Mouse (Mus musculus) induced T-regulatory cell, adult 2 months (primary cell): ENCODE measurements around the gene Tln2.

ENCODE experiments used
- DNase-seq: peaks from one replicate; pipeline ENCODE4 v3.0.0-alpha.2; 2012; ENCODE audit warnings: low read depth

The Tln2 gene

DNA sequence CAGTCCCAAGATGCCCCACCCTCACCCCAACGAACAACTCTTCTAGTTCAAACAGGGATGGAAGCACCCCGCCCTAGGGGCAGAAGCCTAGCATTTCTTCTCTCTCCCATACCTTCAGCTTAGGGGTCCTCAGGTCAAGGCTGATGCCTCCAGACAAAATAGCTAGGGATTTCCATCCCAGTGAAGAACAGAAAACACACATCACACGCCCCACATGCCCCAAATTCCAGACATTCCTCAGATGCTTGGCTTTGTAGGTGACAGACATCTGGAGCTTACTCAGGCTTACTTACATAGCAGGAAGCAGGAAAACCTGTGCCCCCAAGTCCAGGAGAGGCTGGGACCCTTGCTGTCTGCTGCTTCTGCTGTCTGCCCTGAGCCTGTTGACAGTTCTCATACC is 351.1 kb downstream of the Tln2 start:
- no peak for DNase-seq

DNA sequence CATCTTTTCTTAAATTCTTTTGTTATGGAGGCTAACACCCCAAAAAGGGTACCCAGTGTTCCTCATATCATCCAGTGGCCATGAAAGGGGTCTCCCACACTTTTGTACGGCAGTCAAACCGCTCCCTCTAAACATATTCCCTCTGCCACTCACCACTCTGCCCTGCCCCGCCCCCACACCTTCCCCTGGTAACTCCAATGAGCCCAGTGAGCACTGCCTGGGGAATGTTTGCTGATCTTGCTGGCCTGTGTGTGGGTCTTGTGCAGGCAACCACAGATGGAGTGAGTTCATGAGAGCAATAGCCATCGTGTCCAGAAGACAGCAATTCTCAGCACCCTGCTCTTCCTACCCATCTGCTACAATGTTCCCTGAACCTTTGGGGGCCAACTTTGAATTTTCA is 354.3 kb downstream of the Tln2 start:
- no peak for DNase-seq

DNA sequence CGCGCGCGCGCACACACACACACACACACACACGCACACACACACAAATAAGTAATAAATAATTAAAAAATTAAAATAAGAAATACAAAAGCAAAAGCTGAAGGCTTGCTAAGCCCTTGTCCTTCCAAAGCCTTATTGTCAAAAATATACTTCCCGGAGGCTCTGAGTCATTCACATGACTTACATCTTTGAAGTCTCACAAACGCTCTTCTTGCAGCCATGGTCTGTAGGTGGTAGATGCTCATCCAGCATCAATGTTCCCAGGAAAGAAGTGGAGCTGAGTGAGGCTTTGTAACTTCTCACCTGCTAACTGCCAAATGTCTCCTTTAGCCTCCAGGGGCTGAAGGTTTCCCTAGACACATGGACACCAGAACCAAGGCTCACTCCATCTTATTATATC is 362.9 kb downstream of the Tln2 start:
- no peak for DNase-seq

DNA sequence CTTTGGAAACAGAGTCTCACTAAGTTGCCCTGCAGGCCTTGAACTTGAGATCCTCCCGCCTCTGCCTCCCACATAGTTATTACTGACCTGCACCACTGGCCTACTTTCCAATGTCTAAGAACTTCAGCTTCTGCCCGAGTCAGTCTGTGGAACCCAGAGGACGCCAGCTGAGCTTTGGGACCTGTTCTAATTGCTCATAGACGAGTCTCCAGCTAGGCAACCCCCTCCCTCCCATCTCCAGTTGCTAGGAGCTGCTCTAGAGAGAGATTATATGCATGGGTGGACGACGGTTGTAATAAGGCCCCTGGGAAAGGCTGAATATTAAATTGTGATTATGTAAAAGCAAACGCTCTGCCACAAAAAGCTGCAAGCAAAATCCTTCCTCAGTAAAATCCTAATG is 364.2 kb downstream of the Tln2 start:
- DNase-seq, result no peak

DNA sequence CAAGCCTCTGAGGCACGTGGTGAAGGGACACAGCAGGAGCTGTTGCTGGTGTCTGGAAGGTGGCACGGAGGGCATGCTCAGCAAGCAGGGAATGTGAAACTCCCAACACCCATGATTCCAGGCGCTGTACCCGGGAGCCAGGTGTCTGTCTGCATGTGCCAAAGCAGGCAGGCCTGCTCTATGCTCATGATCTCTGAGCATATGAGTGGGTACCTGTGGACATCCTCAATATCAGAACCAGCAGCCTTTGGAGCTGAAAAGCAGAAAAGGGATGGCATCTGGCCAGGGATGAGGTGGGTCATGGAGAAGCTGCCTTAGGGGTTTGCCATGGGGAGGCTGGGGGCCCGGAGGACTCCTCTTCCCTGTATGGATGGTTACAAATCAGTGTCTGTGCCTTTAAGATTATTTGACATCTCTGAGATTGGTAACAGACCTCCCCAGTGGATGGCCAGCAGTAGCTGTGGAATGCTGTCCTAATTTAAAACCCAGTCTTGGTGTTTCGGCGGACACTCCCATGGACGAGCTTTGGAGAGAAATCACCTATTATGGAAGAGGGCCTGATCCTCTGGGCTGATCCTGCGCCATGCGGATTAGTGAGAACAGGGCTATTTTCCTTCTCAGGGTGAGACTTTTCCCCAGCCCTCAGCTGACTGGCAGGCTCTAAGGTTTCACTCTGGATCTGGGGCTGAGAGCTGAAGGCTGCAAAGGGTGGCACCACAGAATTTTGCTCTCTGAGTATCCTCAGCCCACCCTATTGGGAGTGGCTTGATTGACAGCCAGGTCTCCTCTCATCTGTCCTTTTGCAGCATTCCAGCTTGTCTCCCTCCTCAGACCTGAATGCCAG is 367.8 kb downstream of the Tln2 start:
- no peak for DNase-seq

DNA sequence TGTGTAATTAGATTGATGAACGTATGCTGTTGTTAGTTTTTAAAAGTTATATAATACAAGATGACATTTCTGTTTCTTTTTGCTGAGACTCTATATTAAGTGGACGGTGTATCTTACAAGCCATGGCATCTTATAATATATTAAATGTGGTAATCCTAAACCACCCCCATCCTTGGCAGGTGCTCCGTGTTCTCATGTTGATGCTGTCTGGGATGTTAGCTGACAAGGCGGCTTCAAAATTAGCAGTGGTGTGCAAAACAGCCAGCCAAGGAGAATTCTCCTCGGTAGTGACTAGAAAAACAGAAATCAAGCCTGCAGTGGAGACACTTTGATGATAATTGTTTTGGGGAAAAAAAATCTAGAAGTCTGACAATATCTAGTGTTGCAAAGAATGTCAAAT is 371.8 kb downstream of the Tln2 start:
- DNase-seq, result no peak

DNA sequence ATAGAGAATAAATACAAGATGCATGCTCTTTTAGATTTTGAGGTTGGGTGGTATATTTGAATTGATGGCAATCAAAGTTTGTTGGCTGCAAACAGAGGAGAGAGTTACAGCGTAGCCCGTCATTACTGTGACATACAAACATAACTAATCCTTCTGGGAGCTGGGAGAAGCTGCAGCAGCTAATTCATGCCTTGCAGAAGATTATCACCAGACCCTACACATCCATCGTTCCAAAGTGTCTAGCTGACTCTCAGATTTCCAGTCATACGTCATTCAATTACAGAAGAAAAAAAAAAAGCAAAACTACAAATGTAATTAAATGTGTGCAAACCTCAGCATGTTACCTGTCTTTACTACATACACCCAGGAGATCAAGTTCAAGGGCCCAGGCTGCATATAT is 372.3 kb downstream of the Tln2 start:
- no peak for DNase-seq

DNA sequence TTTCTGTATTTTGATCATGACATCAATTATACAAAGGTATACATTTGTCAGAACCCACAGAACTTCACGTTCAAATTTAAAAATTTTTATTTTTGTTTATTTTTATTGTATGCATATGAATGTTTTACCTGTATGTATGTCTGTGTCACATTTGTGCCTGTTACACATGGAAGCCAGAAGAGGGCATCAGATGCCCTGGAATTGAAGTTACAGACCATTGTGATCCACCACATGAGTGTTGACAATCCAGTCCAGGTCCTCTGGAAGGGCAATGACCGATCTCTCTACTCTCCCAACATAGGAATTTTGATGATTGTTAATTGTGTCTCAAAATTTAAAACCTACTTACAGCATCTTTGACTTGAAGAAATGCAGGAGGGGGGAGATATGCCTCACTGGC is 374.9 kb downstream of the Tln2 start:
- DNase-seq, result no peak

DNA sequence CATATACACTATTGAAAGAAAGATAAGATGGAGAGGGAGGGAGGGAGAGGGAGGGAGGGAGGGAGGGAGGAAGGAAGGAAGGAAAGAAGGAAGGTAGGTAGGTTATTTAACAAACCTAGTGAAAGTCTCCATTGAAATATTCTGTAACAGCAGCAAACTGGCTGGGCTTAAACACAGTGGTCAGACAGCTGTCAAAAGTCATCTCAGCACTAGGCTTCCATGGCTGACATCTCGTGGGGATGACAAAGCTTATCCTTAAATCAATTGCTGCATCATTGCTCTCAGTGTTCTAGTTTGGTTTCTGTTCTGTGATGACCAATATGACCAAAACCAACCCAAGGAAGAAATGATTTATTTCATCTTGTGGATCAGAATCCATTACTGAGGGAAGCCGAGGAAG is 376.0 kb downstream of the Tln2 start:
- no peak for DNase-seq

DNA sequence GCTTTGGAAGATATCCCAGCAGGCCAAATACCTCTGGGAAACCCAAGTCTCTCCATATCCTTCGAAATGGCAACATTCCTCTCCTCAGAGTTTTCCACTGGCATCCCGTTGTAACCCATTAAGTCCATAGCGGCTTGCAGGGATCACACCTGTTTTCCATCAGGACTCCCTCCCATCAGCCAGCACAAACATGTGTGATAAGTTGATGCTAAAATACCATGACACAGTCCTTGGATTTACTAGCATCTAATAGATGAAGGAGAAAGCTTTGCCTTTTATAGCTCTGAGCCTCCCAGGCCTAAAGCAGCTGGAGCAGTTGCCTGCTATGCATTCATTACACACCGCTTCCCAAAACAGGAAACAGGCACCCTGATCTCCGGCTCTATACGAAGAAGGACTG is 377.5 kb downstream of the Tln2 start:
- no peak for DNase-seq

DNA sequence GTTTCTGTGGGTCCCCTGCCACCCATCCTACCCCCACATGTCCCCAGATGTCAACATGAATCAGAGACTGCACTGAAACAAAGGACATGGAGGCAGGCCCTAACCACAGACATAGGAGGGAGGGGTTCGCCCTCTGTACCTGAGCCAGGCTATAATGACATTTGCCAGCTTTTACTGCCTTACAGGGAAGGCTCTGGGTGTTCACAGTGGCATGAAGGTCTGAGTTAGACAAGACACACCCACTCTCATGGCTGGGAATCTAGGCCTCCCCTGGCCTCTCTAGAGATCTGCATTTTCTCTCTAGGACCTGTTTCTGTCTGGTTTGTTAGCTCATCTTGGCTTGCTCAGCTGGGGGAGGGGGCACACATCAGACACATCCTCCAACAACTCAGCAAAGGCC is 380.8 kb downstream of the Tln2 start:
- DNase-seq, result no peak

DNA sequence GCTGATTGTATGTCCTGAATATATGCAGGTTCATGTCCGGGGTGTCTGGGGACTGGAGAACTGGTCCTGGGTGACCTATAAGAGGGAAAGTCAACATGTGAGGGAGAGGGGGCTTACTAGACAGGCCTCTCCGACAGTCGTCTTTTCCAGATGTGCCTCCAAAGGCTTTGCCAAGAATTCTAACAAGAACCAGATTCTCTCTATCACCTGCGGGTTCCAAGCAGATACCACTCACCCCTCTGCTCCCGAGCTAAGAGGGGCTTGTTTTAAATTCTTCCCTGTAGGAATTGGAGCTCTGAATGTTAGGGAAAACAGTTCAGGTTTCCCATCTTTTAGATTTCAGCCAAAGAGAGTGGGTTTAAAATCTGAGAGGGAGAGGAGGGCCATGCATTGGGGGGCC is 381.3 kb downstream of the Tln2 start:
- no peak for DNase-seq

DNA sequence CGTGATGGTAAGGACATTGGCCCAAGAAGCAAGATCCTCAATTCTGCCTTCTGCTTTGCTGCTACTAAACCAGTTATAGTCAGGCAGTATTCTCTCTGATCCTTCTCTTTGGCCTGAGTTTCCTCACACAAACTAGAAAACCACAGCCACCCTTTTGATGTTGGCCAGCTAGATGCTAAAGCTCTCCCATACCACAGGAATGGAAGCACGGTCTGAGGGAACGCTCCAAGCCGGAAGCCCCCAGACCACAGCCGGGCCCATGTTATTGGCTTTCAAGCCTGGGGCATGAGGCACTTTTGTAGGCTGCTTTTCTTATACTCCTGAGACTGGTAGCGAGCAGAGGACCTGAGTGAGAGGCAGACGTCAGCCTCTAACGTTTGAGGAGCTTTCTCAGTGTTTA is 383.4 kb downstream of the Tln2 start:
- no peak for DNase-seq

DNA sequence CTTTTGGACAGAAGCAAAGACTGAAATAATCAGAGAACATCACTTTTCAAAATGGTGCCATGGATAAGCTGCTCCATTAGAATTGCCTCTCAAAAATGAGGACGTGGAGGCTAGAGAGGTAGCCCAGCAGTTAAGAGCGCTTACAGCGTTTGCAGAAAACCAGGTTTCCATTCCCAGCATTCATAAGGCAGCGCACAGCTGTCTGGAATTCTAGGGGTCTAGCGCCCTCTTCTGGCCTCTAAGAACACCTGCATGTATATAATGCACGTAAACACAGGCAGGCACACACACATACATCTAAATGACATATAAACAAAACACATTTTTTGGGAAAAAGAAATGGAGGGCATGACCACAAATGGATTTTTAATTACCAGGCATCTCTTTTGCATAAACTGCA is 385.7 kb downstream of the Tln2 start:
- DNase-seq, result no peak

DNA sequence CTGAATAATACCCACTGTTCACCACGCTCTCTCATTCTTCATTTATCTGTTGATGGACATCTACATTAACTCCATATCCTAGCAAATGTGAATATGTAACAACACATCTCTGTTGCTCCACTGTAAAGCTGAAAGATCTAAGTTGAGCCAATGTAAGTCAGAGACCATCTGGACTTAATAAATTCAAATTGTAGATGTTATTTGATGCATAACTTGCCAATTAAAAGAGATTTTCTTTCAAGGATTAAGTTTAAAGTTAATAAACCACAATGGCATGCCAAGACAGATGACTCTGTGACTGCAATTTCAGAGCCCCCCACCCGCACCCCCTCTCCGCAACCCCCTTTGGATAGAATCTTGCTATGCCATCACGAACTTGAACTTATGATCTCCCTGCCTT is 386.3 kb downstream of the Tln2 start:
- DNase-seq, result no peak

DNA sequence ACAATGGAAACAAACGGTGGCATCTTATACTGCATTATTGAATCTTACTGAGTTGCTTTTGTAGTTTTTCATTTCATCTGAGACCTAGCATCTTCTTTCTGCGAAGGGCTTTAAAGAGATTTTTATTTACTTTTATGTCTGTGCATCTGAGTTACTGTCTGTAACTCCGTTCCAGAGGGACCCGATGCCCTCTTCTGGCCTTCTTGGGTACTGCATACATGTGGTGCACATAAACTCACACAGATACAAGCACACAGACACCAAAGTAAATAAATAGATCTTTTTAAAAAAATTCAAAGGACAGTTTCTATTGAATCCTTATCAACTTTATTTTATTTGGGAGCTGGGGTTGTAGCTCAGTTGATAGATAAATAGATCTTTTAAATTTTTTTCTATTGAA is 388.1 kb downstream of the Tln2 start:
- peak; percentile 5 for DNase-seq

DNA sequence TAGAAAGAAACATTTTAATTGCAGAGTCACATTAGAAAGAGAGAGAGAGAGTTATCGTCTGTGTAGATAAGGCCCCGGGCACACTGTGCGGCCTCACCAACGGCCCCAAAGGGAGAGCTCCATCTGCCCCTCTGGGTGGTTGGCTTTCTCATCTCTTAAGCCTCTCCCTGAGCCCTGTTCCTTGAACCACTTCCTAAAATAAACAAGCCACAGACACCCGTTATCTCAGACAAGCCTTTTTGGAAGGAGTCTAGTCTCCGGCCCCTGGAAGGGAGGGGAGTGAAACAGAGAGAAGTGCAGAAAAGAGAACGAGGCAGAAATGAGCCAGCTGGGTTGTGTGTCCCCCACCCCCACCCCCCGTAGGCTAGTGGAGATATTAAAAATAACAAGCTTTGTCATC is 388.7 kb downstream of the Tln2 start:
- DNase-seq, result no peak

DNA sequence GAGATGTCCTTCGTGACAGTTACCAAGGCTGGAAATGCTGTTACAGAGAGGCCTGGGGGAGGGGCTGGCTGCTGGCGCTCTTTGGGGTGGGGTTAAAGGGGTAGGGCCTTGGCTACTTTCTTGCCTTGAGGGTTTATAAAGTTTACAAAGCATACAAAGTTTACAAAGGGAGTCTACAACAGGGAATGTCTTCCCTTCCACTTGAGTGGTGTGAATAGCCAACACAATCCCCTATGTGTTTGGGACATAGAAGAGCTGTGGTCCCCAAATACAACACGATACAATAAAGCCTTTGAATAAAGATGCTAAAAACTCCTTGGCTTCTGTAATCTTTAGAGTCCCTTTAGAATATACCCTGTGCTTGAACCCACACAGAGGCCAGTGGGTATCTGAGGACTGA is 389.5 kb downstream of the Tln2 start:
- DNase-seq, result no peak
